Mouse (Mus musculus): Measurements from ENCODE around the gene Map2k2.

- TF ChIP-seq FLI1 (IDR thresholded peaks at IDR 0.05; ENCODE audit: low read length) (no peak), GATA1 (IDR thresholded peaks at IDR 0.05; ENCODE audit: borderline replicate concordance, low read length) (no peak)
These were observed 25.6 kb upstream of the Map2k2 start for GRCm38 (mm10) chr10:81080008-81080655.
